8 mouse cellular contexts compared by ENCODE assay signal in the genomic region with DNA sequence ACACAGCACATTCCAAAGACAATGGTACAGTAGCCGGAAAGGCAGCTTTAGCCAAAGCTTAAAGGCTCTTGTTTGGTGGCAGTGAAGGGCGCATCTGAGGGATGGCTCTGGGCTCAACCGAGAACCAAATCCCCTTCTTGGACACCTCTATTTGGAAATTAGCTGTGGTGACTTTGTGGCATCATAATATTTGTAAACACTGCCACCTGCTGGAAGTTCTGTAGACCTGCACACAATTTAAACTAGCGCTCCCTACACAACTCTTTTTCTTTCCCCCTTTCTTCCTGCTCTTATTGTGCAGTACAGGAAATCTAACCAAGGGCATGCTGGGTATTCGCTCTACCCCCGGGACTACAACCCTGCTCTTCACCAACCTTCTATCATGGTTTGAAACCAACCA. TPM values are rescaled to one million over a fixed set of nuclear protein-coding genes. Genes with fewer than 3 reads are reported as not detected.
A peak's percentile ranks its signal among the peaks of the same experiment; 100 is the strongest.
DNase-seq lines count a peak whose midpoint lies in the region; ATAC-seq and TF ChIP-seq lines count a peak whose summit lies in the region.

No protein-coding gene starts in this region.

- intact Hi-C loops in left cerebral cortex, adult 2 months (cut with DNase I) = loop anchor here (2.0 to 5.0 kb wide), 4 partner anchors 40 to 1032 kb away; partner anchors contain the start of genes Golt1b and Recql
- intact Hi-C loops in gastrocnemius, postnatal 14 days (cut with DNase I; ENCODE audit: low total_unique reads) = loop anchor here (5.0 to 10.0 kb wide), 2 partner anchors 42 to 124 kb away; no protein-coding TSS in a partner anchor

- 15% methylated on average over 6 of the region's 6 CpGs for WGBS in forebrain, embryonic 12.5 days
- WGBS in liver, embryonic 11.5 days = 11% methylated on average over 6 of the region's 6 CpGs
- 16% methylated on average over 6 of the region's 6 CpGs for WGBS in neural tube, embryonic 14.5 days

- H3K4me2 ChIP-seq in forebrain, embryonic 12.5 days = no peak overlapping the region
- H3K4me2 ChIP-seq in liver, embryonic 11.5 days = no peak overlapping the region
- no peak overlapping the region for H3K4me2 ChIP-seq in neural tube, embryonic 14.5 days (ENCODE audit: low read depth, low read length)

- H3K4me3 ChIP-seq in left cerebral cortex, adult 2 months = no peak overlapping the region
- H3K4me3 ChIP-seq in forebrain, embryonic 12.5 days (replicated peaks) = no peak overlapping the region
- H3K4me3 ChIP-seq in liver, embryonic 11.5 days (ENCODE audit: low read depth, low read length) = no peak overlapping the region
- H3K4me3 ChIP-seq in neural tube, embryonic 14.5 days (ENCODE audit: low read depth, low read length) = no peak overlapping the region

- H3K27ac ChIP-seq in left cerebral cortex, adult 2 months = no peak overlapping the region
- no peak overlapping the region for H3K27ac ChIP-seq in forebrain, embryonic 12.5 days
- H3K27ac ChIP-seq in liver, embryonic 11.5 days (ENCODE audit: low read depth, low read length) = no peak overlapping the region
- no peak overlapping the region for H3K27ac ChIP-seq in neural tube, embryonic 14.5 days (ENCODE audit: low read depth, low read length)

- ATAC-seq in forebrain, embryonic 12.5 days (ENCODE audit: low FRiP score) = peak; percentile 66; the same call in 1 of the 2 replicates
- peak; percentile 43; the same call in 1 of the 2 replicates for ATAC-seq in liver, embryonic 11.5 days (replicated peaks; ENCODE audit: low FRiP score)
- ATAC-seq in neural tube, embryonic 14.5 days (ENCODE audit: low read depth) = peak; percentile 76

- DNase-seq in left cerebral cortex, adult 2 months (ENCODE audit: extremely low spot score in 1 of 2, low spot score in 2 of 2) = no peak
- no peak for DNase-seq in left cerebral cortex, adult 8-10 months (ENCODE audit: low spot score in 2 of 2)
- DNase-seq in ZHBTc4 (ENCODE audit: low read depth, low spot score) = peak; percentile 65
- no peak for DNase-seq in liver, embryonic 11.5 days (ENCODE audit: low spot score)
- DNase-seq in gastrocnemius, postnatal 14 days = no peak
- no peak for DNase-seq in spleen, adult 12 weeks (ENCODE audit: low spot score)

- peak; percentile 82 for TF ChIP-seq CTCF in left cerebral cortex, adult 2 months (IDR thresholded peaks at IDR 0.05)

- no peaks in the 10 kb centered on the region for H3K36me3 ChIP-seq in forebrain, embryonic 12.5 days (replicated peaks)
- H3K36me3 ChIP-seq in liver, embryonic 11.5 days (ENCODE audit: control insufficient read depth, insufficient read depth, low read length) = no peaks in the 10 kb centered on the region
- H3K36me3 ChIP-seq in neural tube, embryonic 14.5 days (ENCODE audit: control insufficient read depth, insufficient read depth, low read length) = no peaks in the 10 kb centered on the region

- H3K27me3 ChIP-seq in forebrain, embryonic 12.5 days = no peaks in the 10 kb centered on the region
- no peaks in the 10 kb centered on the region for H3K27me3 ChIP-seq in liver, embryonic 11.5 days (replicated peaks; ENCODE audit: control insufficient read depth, insufficient read depth, low read length)
- no peaks in the 10 kb centered on the region for H3K27me3 ChIP-seq in neural tube, embryonic 14.5 days (ENCODE audit: control insufficient read depth, insufficient read depth, low read length)

- H3K4me1 ChIP-seq in forebrain, embryonic 12.5 days = no peaks in the 10 kb centered on the region
- H3K4me1 ChIP-seq in liver, embryonic 11.5 days (replicated peaks; ENCODE audit: control insufficient read depth, insufficient read depth, low read length) = no peaks in the 10 kb centered on the region
- no peaks in the 10 kb centered on the region for H3K4me1 ChIP-seq in neural tube, embryonic 14.5 days (ENCODE audit: control insufficient read depth, insufficient read depth, low read length)

- no peak overlapping the region for H3K9ac ChIP-seq in forebrain, embryonic 12.5 days
- no peak overlapping the region for H3K9ac ChIP-seq in liver, embryonic 11.5 days (ENCODE audit: low read depth, low read length)
- H3K9ac ChIP-seq in neural tube, embryonic 14.5 days (replicated peaks; ENCODE audit: low read depth, low read length) = no peak overlapping the region

- no peaks in the 10 kb centered on the region for H3K9me3 ChIP-seq in forebrain, embryonic 12.5 days
- no peaks in the 10 kb centered on the region for H3K9me3 ChIP-seq in liver, embryonic 11.5 days (ENCODE audit: control insufficient read depth, low read length)
- no peaks in the 10 kb centered on the region for H3K9me3 ChIP-seq in neural tube, embryonic 14.5 days (ENCODE audit: control insufficient read depth, low read length)

RNA-seq across cellular contexts. Expression of gene Ldhb, which starts 11.4 kb away (rescaled TPM):
- total RNA-seq in left cerebral cortex, adult 2 months (2021) = 100 to 1,000 TPM; 818 to 835 TPM
- total RNA-seq in left cerebral cortex, adult 8-10 months (2022) = 1,000 to 10,000 TPM in 1 of 4 experiments, 100 to 1,000 TPM in 3; 841 to 1,026 (median 936) TPM
- 422 and 446 TPM in 2 replicates for polyA plus RNA-seq in forebrain, embryonic 12.5 days (2016; fragmentation: Nextera tagmentation; extraction: Ambion mirVana)
- 130 and 135 TPM in 2 replicates for polyA plus RNA-seq in liver, embryonic 11.5 days (2014; fragmentation: Nextera tagmentation; extraction: Ambion mirVana)
- 568 and 607 TPM in 2 replicates for polyA plus RNA-seq in neural tube, embryonic 14.5 days (2014; fragmentation: Nextera tagmentation; extraction: Ambion mirVana)
- total RNA-seq in gastrocnemius, postnatal 14 days (2021) = 100 to 1,000 TPM; 112 to 138 TPM

RNA-seq across cellular contexts. Expression of gene Gys2, which starts 46.2 kb away (rescaled TPM):
- total RNA-seq in left cerebral cortex, adult 2 months (2021) = not detected
- total RNA-seq in left cerebral cortex, adult 8-10 months (2022) = not detected
- not detected in 2 replicates for polyA plus RNA-seq in forebrain, embryonic 12.5 days (2016; fragmentation: Nextera tagmentation; extraction: Ambion mirVana)
- 21.3 and 23.8 TPM in 2 replicates for polyA plus RNA-seq in liver, embryonic 11.5 days (2014; fragmentation: Nextera tagmentation; extraction: Ambion mirVana)
- not detected in 2 replicates for polyA plus RNA-seq in neural tube, embryonic 14.5 days (2014; fragmentation: Nextera tagmentation; extraction: Ambion mirVana)
- total RNA-seq in gastrocnemius, postnatal 14 days (2021) = under 1 TPM in 1 of 2 experiments, not detected in 1; 0.31 TPM

RNA-seq across cellular contexts. Expression of gene Kcnj8, which starts 52.3 kb away (rescaled TPM):
- 1 to 10 TPM; 1.9 to 2.4 TPM for total RNA-seq in left cerebral cortex, adult 2 months (2021)
- total RNA-seq in left cerebral cortex, adult 8-10 months (2022) = 1 to 10 TPM; 2.1 to 2.7 (median 2.4) TPM
- 4.9 and 5.5 TPM in 2 replicates for polyA plus RNA-seq in forebrain, embryonic 12.5 days (2016; fragmentation: Nextera tagmentation; extraction: Ambion mirVana)
- 2.7 and 3.9 TPM in 2 replicates for polyA plus RNA-seq in liver, embryonic 11.5 days (2014; fragmentation: Nextera tagmentation; extraction: Ambion mirVana)
- polyA plus RNA-seq in neural tube, embryonic 14.5 days (2014; fragmentation: Nextera tagmentation; extraction: Ambion mirVana) = 8.3 and 11.7 TPM in 2 replicates
- total RNA-seq in gastrocnemius, postnatal 14 days (2021) = 10 to 100 TPM; 20.7 to 21.4 TPM

Comparison
In these comparisons a context has a peak if more than half of its experiments do, and no peak if none do; other contexts are left out.
1. RNA of gene Ldhb, which starts 11.4 kb away (total RNA-seq): 841 to 1,026 TPM in left cerebral cortex, adult 8-10 months and 818 to 835 TPM in left cerebral cortex, adult 2 months; 112 to 138 TPM in gastrocnemius, postnatal 14 days; every median in the first group is over 4 times any median in the second.
2. RNA of gene Kcnj8, which starts 52.3 kb away (total RNA-seq): 20.7 to 21.4 TPM in gastrocnemius, postnatal 14 days; 2.1 to 2.7 TPM in left cerebral cortex, adult 8-10 months and 1.9 to 2.4 TPM in left cerebral cortex, adult 2 months; every median in the first group is over 4 times any median in the second.
3. Peak in every context shown above with its lines, with median percentiles within 50 percentile points of each other: ATAC-seq.